14 mouse cellular contexts compared by ENCODE assay signal in the genomic region with DNA sequence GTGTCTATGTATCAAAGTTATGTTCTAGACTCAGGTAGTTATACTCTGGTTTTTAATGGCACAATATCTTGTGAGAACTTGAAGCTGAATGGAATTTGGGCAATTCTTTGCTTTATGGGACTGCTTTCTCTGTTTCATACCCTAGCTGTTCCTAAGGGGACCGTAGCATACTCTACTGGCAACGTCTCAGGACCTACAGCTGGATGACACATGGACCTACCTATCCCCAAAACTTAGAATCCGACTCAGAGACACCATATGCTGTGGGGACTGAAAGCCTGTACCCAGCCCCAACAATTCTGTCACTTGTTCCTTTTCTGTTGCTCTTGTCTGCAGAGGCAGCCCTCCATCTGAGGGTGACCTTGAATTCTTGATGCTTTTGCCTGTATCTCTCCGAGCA. TPM values are rescaled to one million over a fixed set of nuclear protein-coding genes. Genes with fewer than 3 reads are reported as not detected.
DNase-seq lines count a peak whose midpoint lies in the region; ATAC-seq lines count a peak whose summit lies in the region.
"Had no signal": no experiment of that assay in that cellular context is flagged by ENCODE, and none has a peak within 500 bp of the region (broad histone marks: within the 10 kb centered on the region; RNA-seq: fewer than 3 reads in every experiment).

No protein-coding gene starts in this region.

- H3K9ac ChIP-seq in embryonic facial prominence, embryonic 13.5 days = no peak overlapping the region
- H3K9ac ChIP-seq in hindbrain, embryonic 15.5 days = no peak overlapping the region
- no peak overlapping the region for H3K9ac ChIP-seq in hindbrain, embryonic 11.5 days (ENCODE audit: low read depth, low read length)
- no peak overlapping the region for H3K9ac ChIP-seq in lung, embryonic 16.5 days (ENCODE audit: low read length)
- no peak overlapping the region for H3K9ac ChIP-seq in stomach, embryonic 16.5 days (ENCODE audit: low read length)
- H3K9ac ChIP-seq in midbrain, embryonic 11.5 days (ENCODE audit: low read length) = no peak overlapping the region
- H3K9ac ChIP-seq: embryonic facial prominence, embryonic 12.5 days; intestine, embryonic 15.5 days; liver, embryonic 14.5 days had no signal

- no peak for ATAC-seq in embryonic facial prominence, embryonic 13.5 days (ENCODE audit: insufficient number of reproducible peaks, insufficient read depth, low FRiP score, low TSS enrichment, low read depth)
- ATAC-seq in hindbrain, embryonic 15.5 days (ENCODE audit: low FRiP score, low read depth) = no peak
- no peak for ATAC-seq in hindbrain, embryonic 11.5 days (ENCODE audit: low FRiP score)
- no peak for ATAC-seq in lung, embryonic 16.5 days (ENCODE audit: low read depth)
- ATAC-seq in stomach, embryonic 16.5 days (ENCODE audit: insufficient read depth, low FRiP score) = no peak
- ATAC-seq in midbrain, embryonic 11.5 days (ENCODE audit: low FRiP score) = no peak

- H3K36me3 ChIP-seq in embryonic facial prominence, embryonic 13.5 days = 0 out of 2 replicates have a peak, but pooled peaks cover 2% of the 10 kb centered on the region
- H3K36me3 ChIP-seq in embryonic facial prominence, embryonic 10.5 days (replicated peaks) = peaks cover 10% of the 10 kb centered on the region; the same call in 1 of the 2 replicates
- H3K36me3 ChIP-seq in hindbrain, embryonic 15.5 days = no peaks in the 10 kb centered on the region
- H3K36me3 ChIP-seq in hindbrain, embryonic 11.5 days (ENCODE audit: control insufficient read depth, insufficient read depth, low read length) = no peaks in the 10 kb centered on the region
- no peaks in the 10 kb centered on the region for H3K36me3 ChIP-seq in lung, embryonic 16.5 days (ENCODE audit: control insufficient read depth, insufficient read depth, low read length)
- no peaks in the 10 kb centered on the region for H3K36me3 ChIP-seq in stomach, embryonic 16.5 days (ENCODE audit: control insufficient read depth, insufficient read depth, low read length)
- no peaks in the 10 kb centered on the region for H3K36me3 ChIP-seq in midbrain, embryonic 11.5 days (ENCODE audit: control insufficient read depth, insufficient read depth, low read length)
- H3K36me3 ChIP-seq: embryonic facial prominence, embryonic 12.5 days; intestine, embryonic 15.5 days; midbrain, embryonic 13.5 days had no signal

- 0 out of 2 replicates have a peak overlapping the region, but pooled peaks have one; percentile 52 for H3K27ac ChIP-seq in embryonic facial prominence, embryonic 13.5 days
- no peak overlapping the region for H3K27ac ChIP-seq in embryonic facial prominence, embryonic 10.5 days (replicated peaks)
- peak overlapping the region; percentile 22; the same call in 1 of the 2 replicates for H3K27ac ChIP-seq in hindbrain, embryonic 15.5 days (replicated peaks)
- no peak overlapping the region for H3K27ac ChIP-seq in hindbrain, embryonic 11.5 days (ENCODE audit: low read depth, low read length)
- peak overlapping the region; percentile 90 for H3K27ac ChIP-seq in lung, embryonic 16.5 days (ENCODE audit: low read length)
- H3K27ac ChIP-seq in stomach, embryonic 16.5 days (ENCODE audit: low read length) = peak overlapping the region; percentile 92
- H3K27ac ChIP-seq in midbrain, embryonic 11.5 days (ENCODE audit: low read depth, low read length) = no peak overlapping the region
- H3K27ac ChIP-seq: liver, embryonic 14.5 days had no signal

- peaks cover 27% of the 10 kb centered on the region for H3K4me1 ChIP-seq in embryonic facial prominence, embryonic 13.5 days
- H3K4me1 ChIP-seq in embryonic facial prominence, embryonic 10.5 days = peaks cover 24% of the 10 kb centered on the region
- peaks cover 22% of the 10 kb centered on the region for H3K4me1 ChIP-seq in hindbrain, embryonic 15.5 days (replicated peaks)
- no peaks in the 10 kb centered on the region for H3K4me1 ChIP-seq in hindbrain, embryonic 11.5 days (replicated peaks; ENCODE audit: control insufficient read depth, insufficient read depth, low read length)
- peaks cover 33% of the 10 kb centered on the region for H3K4me1 ChIP-seq in lung, embryonic 16.5 days (replicated peaks; ENCODE audit: control insufficient read depth, insufficient read depth, low read length)
- H3K4me1 ChIP-seq in stomach, embryonic 16.5 days (ENCODE audit: control insufficient read depth, insufficient read depth, low read length) = peaks cover 30% of the 10 kb centered on the region
- H3K4me1 ChIP-seq in midbrain, embryonic 11.5 days (ENCODE audit: control insufficient read depth, insufficient read depth, low read length) = peaks cover 6% of the 10 kb centered on the region

- no peak overlapping the region for H3K4me3 ChIP-seq in embryonic facial prominence, embryonic 13.5 days
- no peak overlapping the region for H3K4me3 ChIP-seq in embryonic facial prominence, embryonic 10.5 days
- no peak overlapping the region for H3K4me3 ChIP-seq in hindbrain, embryonic 15.5 days
- H3K4me3 ChIP-seq in hindbrain, embryonic 11.5 days (ENCODE audit: low read depth, low read length) = no peak overlapping the region
- no peak overlapping the region for H3K4me3 ChIP-seq in lung, embryonic 16.5 days (ENCODE audit: low read length)
- no peak overlapping the region for H3K4me3 ChIP-seq in stomach, embryonic 16.5 days (replicated peaks; ENCODE audit: low read length)
- no peak overlapping the region for H3K4me3 ChIP-seq in midbrain, embryonic 11.5 days (ENCODE audit: low read depth, low read length)
- H3K4me3 ChIP-seq: embryonic facial prominence, embryonic 12.5 days; intestine, embryonic 15.5 days; midbrain, embryonic 13.5 days had no signal

- H3K4me2 ChIP-seq in embryonic facial prominence, embryonic 13.5 days = peak overlapping the region; percentile 31; the same call in 1 of the 2 replicates
- no peak overlapping the region; the same call in 1 of the 2 replicates for H3K4me2 ChIP-seq in hindbrain, embryonic 15.5 days
- no peak overlapping the region for H3K4me2 ChIP-seq in hindbrain, embryonic 11.5 days (replicated peaks; ENCODE audit: low read depth, low read length)
- no peak overlapping the region for H3K4me2 ChIP-seq in lung, embryonic 16.5 days (ENCODE audit: low read depth, low read length)
- no peak overlapping the region for H3K4me2 ChIP-seq in stomach, embryonic 16.5 days (ENCODE audit: low read depth, low read length)
- H3K4me2 ChIP-seq in midbrain, embryonic 11.5 days = no peak overlapping the region
- H3K4me2 ChIP-seq: midbrain, embryonic 13.5 days had no signal

- 54% methylated on average over 4 of the region's 4 CpGs for WGBS in embryonic facial prominence, embryonic 13.5 days
- WGBS in embryonic facial prominence, embryonic 10.5 days = 79% methylated on average over 4 of the region's 4 CpGs
- 77% methylated on average over 4 of the region's 4 CpGs for WGBS in hindbrain, embryonic 15.5 days
- 80% methylated on average over 4 of the region's 4 CpGs for WGBS in hindbrain, embryonic 11.5 days
- 53% methylated on average over 4 of the region's 4 CpGs for WGBS in lung, embryonic 16.5 days
- 72% methylated on average over 4 of the region's 4 CpGs for WGBS in stomach, embryonic 16.5 days
- 88% methylated on average over 4 of the region's 4 CpGs for WGBS in midbrain, embryonic 11.5 days

- no peaks in the 10 kb centered on the region for H3K9me3 ChIP-seq in embryonic facial prominence, embryonic 13.5 days
- H3K9me3 ChIP-seq in embryonic facial prominence, embryonic 10.5 days = no peaks in the 10 kb centered on the region
- H3K9me3 ChIP-seq in hindbrain, embryonic 15.5 days = no peaks in the 10 kb centered on the region
- H3K9me3 ChIP-seq in hindbrain, embryonic 11.5 days (ENCODE audit: control insufficient read depth, low read length) = no peaks in the 10 kb centered on the region
- no peaks in the 10 kb centered on the region for H3K9me3 ChIP-seq in lung, embryonic 16.5 days (ENCODE audit: control insufficient read depth, low read length)
- H3K9me3 ChIP-seq in stomach, embryonic 16.5 days (replicated peaks; ENCODE audit: control insufficient read depth, low read length) = no peaks in the 10 kb centered on the region
- H3K9me3 ChIP-seq in midbrain, embryonic 11.5 days (ENCODE audit: control insufficient read depth, low read length) = no peaks in the 10 kb centered on the region
- H3K9me3 ChIP-seq: embryonic facial prominence, embryonic 12.5 days; intestine, embryonic 15.5 days; midbrain, embryonic 13.5 days had no signal

- no peaks in the 10 kb centered on the region for H3K27me3 ChIP-seq in embryonic facial prominence, embryonic 13.5 days
- H3K27me3 ChIP-seq in embryonic facial prominence, embryonic 10.5 days (replicated peaks; ENCODE audit: low read depth, poor library complexity, severe bottlenecking) = no peaks in the 10 kb centered on the region
- H3K27me3 ChIP-seq in hindbrain, embryonic 15.5 days = no peaks in the 10 kb centered on the region
- H3K27me3 ChIP-seq in hindbrain, embryonic 11.5 days (ENCODE audit: control insufficient read depth, insufficient read depth, low read length) = no peaks in the 10 kb centered on the region
- H3K27me3 ChIP-seq in lung, embryonic 16.5 days (ENCODE audit: control insufficient read depth, insufficient read depth, low read depth, low read length) = no peaks in the 10 kb centered on the region
- H3K27me3 ChIP-seq in stomach, embryonic 16.5 days (ENCODE audit: control insufficient read depth, insufficient read depth, low read length) = no peaks in the 10 kb centered on the region
- H3K27me3 ChIP-seq in midbrain, embryonic 11.5 days (ENCODE audit: control insufficient read depth, insufficient read depth, low read length) = no peaks in the 10 kb centered on the region; the same call in 1 of the 2 replicates
- H3K27me3 ChIP-seq: embryonic facial prominence, embryonic 12.5 days; intestine, embryonic 15.5 days; midbrain, embryonic 13.5 days had no signal

- DNase-seq in embryonic facial prominence, embryonic 10.5 days (ENCODE audit: low spot score) = no peak
- DNase-seq in hindbrain, embryonic 11.5 days (ENCODE audit: low spot score) = no peak
- DNase-seq in lung, postnatal 10 days = no peak
- DNase-seq in midbrain, embryonic 11.5 days (ENCODE audit: low spot score, missing footprints) = no peak
- DNase-seq: adrenal gland, adult 8-10 months; kidney, postnatal 25 days had no signal

RNA-seq across cellular contexts. Expression of a gene that starts 23.3 kb away (rescaled TPM):
- polyA plus RNA-seq in embryonic facial prominence, embryonic 13.5 days (2015; fragmentation: Nextera tagmentation; extraction: Ambion mirVana) = 35.9 and 41.9 TPM in 2 replicates
- polyA plus RNA-seq in embryonic facial prominence, embryonic 10.5 days (2016; fragmentation: Nextera tagmentation; extraction: Ambion mirVana) = 26.5 and 28.4 TPM in 2 replicates
- 19.2 and 20.9 TPM in 2 replicates for polyA plus RNA-seq in hindbrain, embryonic 15.5 days (2015; fragmentation: Nextera tagmentation; extraction: Ambion mirVana)
- 25.3 and 28.4 TPM in 2 replicates for polyA plus RNA-seq in hindbrain, embryonic 11.5 days (2014; fragmentation: Nextera tagmentation; extraction: Ambion mirVana)
- 126 and 135 TPM in 2 replicates for polyA plus RNA-seq in lung, embryonic 16.5 days (2015; fragmentation: Nextera tagmentation; extraction: Ambion mirVana)
- 63.4 and 68.0 TPM in 2 replicates for polyA plus RNA-seq in stomach, embryonic 16.5 days (2015; fragmentation: Nextera tagmentation; extraction: Ambion mirVana)
- 24.6 and 26.5 TPM in 2 replicates for polyA plus RNA-seq in midbrain, embryonic 11.5 days (2014; fragmentation: Nextera tagmentation; extraction: Ambion mirVana)

Comparison
In these comparisons a context has a peak if more than half of its experiments do, and no peak if none do; other contexts are left out.
1. H3K27ac ChIP-seq: peak in embryonic facial prominence, embryonic 13.5 days (single experiment), hindbrain, embryonic 15.5 days (single experiment), lung, embryonic 16.5 days (single experiment) and stomach, embryonic 16.5 days (single experiment); none in embryonic facial prominence, embryonic 10.5 days (single experiment), hindbrain, embryonic 11.5 days (single experiment) and midbrain, embryonic 11.5 days (single experiment).